Mouse (Mus musculus) olfactory bulb, adult 2 months (tissue): ENCODE measurements around the gene Fntb. TPM values are rescaled to one million over a fixed set of nuclear protein-coding genes. Genes with fewer than 3 reads are reported as not detected.

Experiments
- H3K27ac ChIP-seq: fragments of 200-500 bp; 2 replicates; pipeline ENCODE4 v1.5.1; 2012; ENCODE audit warnings: low read depth, low read length; ENCODE audit not compliant: insufficient read depth
- H3K4me1 ChIP-seq: fragments of 200-500 bp; 2 replicates; pipeline ENCODE4 v1.6.1; 2012; ENCODE audit warnings: low read length; ENCODE audit not compliant: control insufficient read depth, insufficient read depth
- H3K4me3 ChIP-seq: fragments of 200-500 bp; 2 replicates; pipeline ENCODE4 v1.5.1; 2012; ENCODE audit warnings: mild to moderate bottlenecking, low read depth, low read length, moderate library complexity; ENCODE audit not compliant: insufficient read depth
- CTCF ChIP-seq: fragments of 200-500 bp; IDR thresholded peaks from 2 replicates; pipeline ENCODE4 v1.5.1; 2012; ENCODE audit warnings: low read depth, mild to moderate bottlenecking, low read length, moderate library complexity; ENCODE audit not compliant: insufficient read depth
- POLR2A ChIP-seq: fragments of 200-500 bp; IDR thresholded peaks from 2 replicates; pipeline ENCODE4 v1.6.1; 2012; ENCODE audit warnings: mild to moderate bottlenecking, low read depth, low read length, moderate library complexity; ENCODE audit not compliant: insufficient read depth
- WGBS: fragments of 180-500 bp; shearing (Covaris S2); methylation state at CpG from one replicate; pipeline ENCODE4 v1.1.7; 2018; 5-methylcytosine and 5-hydroxymethylcytosine counted together
- polyA plus RNA-seq: library from polyadenylated mRNA; stranded (reverse); fragments of >200 nt; gene quantifications from 2 replicates; pipeline ENCODE4 v1.2.4, GENCODE M21; 2012; ENCODE audit warnings: low replicate concordance; ENCODE audit not compliant: missing spikeins, insufficient read depth, insufficient read length

The Fntb gene
- polyA plus RNA-seq, 1 experiment, result not detected

DNA sequence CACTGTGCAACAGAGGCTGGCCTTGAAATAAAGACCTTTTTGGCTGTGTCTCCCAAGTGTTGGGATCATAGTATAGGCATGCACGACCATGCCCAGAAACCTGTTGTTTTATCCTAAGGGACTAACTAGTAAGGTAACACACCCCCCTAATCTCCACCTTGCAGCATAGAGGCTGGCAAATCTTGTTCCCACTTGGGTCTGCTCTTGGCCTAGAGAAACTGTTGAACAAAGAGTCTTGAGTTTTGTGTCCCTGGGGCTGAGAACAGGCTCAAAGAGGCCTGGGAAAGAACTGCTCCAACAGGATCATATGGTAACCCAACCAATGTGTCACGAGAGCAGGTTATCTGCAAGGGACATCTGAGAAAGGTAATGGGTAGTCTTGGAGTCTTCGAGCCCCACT is 169.0 kb downstream of the Fntb start:
- H3K27ac ChIP-seq, result no peak overlapping the region
- H3K4me3 ChIP-seq, result no peak overlapping the region
- 85% methylated on average over 3 of the region's 3 CpGs for WGBS
- no peaks in the 10 kb centered on the region for H3K4me1 ChIP-seq
- TF ChIP-seq CTCF (no peak), POLR2A (no peak)

- H3K4me3 ChIP-seq, result no peak overlapping the region
- H3K27ac ChIP-seq, result no peak overlapping the region
- no peak for TF ChIP-seq POLR2A
- no peak for TF ChIP-seq CTCF
- no peaks in the 10 kb centered on the region for H3K4me1 ChIP-seq
- WGBS, result 93% methylated on average over 10 of the region's 10 CpGs
Observed at GRCm38 (mm10) chr12:76936211-76936610, 170.8 kb downstream of the Fntb start.

DNA sequence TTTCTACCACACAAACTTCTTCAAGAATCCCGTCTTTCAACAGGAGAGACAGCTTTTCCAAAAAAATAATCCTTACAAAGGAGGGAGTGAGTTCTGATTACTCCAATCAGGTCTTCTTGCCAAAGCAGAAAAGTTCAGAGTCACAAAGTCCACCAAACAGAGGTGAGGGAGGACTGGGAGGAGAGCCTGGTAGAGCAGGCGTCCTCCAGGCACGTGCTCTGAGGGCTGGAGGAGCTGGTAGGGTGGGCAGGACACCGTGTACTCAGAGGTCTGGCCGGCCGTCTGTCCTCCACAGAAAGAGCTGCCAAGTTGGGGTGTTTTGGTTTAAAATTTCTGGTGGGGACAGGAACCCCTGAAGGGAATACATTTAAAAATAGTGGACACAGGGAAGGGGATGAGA is 172.6 kb downstream of the Fntb start:
- Histone ChIP-seq H3K27ac (no peak overlapping the region), H3K4me3 (no peak overlapping the region), H3K4me1 (no peaks in the 10 kb centered on the region)
- no peak for TF ChIP-seq POLR2A
- no peak for TF ChIP-seq CTCF
- 93% methylated on average over 6 of the region's 6 CpGs for WGBS

GRCm38 (mm10) chr12:76941524-76941923 is 176.1 kb downstream of the Fntb start:
- H3K4me1 ChIP-seq, result no peaks in the 10 kb centered on the region
- TF ChIP-seq CTCF (no peak), POLR2A (no peak)
- H3K27ac ChIP-seq, result no peak overlapping the region
- H3K4me3 ChIP-seq, result no peak overlapping the region
- 42% methylated on average over 2 of the region's 2 CpGs for WGBS

DNA sequence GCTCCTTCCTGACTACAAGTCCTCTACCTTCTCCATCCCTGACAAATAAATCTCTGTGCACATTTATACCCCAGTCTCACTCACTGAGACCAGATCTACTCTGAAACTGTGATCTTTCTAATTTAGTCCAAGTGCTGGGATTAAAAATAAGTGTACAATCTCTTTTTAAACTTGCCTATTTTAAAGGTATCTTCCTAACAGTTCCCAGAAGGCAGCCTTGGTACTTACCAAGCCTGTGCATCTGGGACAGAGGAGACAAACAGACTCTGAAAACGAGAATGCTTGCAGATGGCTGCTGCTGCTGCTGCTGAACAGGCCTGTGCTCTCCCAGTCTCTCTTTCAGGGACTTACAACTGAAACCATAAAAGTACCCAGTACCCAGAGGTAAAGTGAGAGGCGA is 177.1 kb downstream of the Fntb start:
- H3K27ac ChIP-seq, result no peak overlapping the region
- WGBS, result 72% methylated on average over 2 of the region's 2 CpGs

DNA sequence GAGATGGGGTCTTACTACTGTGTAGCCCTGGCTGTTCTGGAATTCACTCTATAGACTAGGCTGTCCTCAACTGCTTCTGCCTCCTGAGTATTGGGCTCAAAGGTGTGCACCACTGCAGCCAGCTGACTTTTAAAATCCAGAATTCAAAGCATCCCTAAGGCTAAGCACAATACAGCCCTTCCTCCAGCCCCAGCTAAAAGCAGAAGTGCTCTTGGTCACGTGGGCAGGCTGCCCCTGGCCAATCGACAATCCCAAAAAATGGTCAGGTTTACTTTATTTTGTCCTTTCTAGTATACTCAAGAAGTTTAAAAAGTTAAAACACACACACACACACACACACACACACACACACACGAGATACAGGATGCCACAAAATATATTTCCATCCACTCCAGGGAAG is 177.7 kb downstream of the Fntb start:
- TF ChIP-seq POLR2A (no peak), CTCF (no peak)
- no peaks in the 10 kb centered on the region for H3K4me1 ChIP-seq
- no peak overlapping the region for H3K4me3 ChIP-seq
- WGBS, result 81% methylated on average over 3 of the region's 3 CpGs
- no peak overlapping the region for H3K27ac ChIP-seq

More for the DNA sequence above, 177.1 kb downstream of the Fntb start:
- H3K4me1 ChIP-seq, result no peaks in the 10 kb centered on the region
- no peak overlapping the region for H3K4me3 ChIP-seq
- TF ChIP-seq POLR2A (no peak), CTCF (no peak)

DNA sequence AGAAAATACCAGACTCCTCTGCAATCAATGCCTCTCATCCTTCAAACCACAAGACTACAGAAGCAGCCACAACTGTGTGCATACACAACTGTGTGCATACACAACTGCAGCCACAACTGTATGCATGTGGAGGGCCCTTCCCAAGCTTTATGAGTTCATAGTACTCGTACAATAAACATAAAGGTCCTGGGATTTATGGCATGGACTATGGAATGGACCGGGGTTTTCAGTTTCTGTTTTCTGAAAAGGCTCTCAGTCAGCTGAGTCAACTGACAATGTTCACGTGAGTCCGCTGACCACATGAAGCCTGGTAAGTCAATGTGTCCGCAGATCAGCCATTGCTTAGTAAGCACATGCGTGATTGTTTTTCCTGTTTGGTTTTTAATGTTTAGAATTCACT is 178.1 kb downstream of the Fntb start:
- no peak for TF ChIP-seq CTCF
- no peak for TF ChIP-seq POLR2A
- Histone ChIP-seq H3K27ac (no peak overlapping the region), H3K4me1 (no peaks in the 10 kb centered on the region), H3K4me3 (no peak overlapping the region)
- WGBS, result 90% methylated on average over 6 of the region's 6 CpGs

GRCm38 (mm10) chr12:76947487-76947886 is 182.1 kb downstream of the Fntb start:
- Histone ChIP-seq H3K4me1 (no peaks in the 10 kb centered on the region; the same call in 1 of the 2 replicates), H3K4me3 (no peak overlapping the region), H3K27ac (no peak overlapping the region)
- WGBS, result 94% methylated on average over 3 of the region's 3 CpGs
- TF ChIP-seq POLR2A (no peak), CTCF (no peak)

- no peaks in the 10 kb centered on the region; the same call in 1 of the 2 replicates for H3K4me1 ChIP-seq
- no peak for TF ChIP-seq CTCF
- H3K27ac ChIP-seq, result no peak overlapping the region
- H3K4me3 ChIP-seq, result no peak overlapping the region
- 91% methylated on average over 2 of the region's 2 CpGs for WGBS
Observed at GRCm38 (mm10) chr12:76948185-76948584, 182.8 kb downstream of the Fntb start.

GRCm38 (mm10) chr12:76948781-76949180 is 183.4 kb downstream of the Fntb start:
- H3K4me1 ChIP-seq, result no peaks in the 10 kb centered on the region; the same call in none of the 2 replicates
- TF ChIP-seq POLR2A (no peak), CTCF (no peak)
- H3K27ac ChIP-seq, result no peak overlapping the region
- WGBS, result 80% methylated on average over 3 of the region's 3 CpGs
- H3K4me3 ChIP-seq, result no peak overlapping the region
